Mouse (Mus musculus) fibroblast of lung, adult 2 months (primary cell): Measurements from ENCODE around the gene Mapk14.
"Not testable (repeated sequence)": the region's sequence is repeated elsewhere in the genome, so short reads cannot be mapped to it uniquely, and the experiment has no call there.

Experiments used
- DNase-seq: peaks from one replicate; pipeline ENCODE4 v3.0.0-alpha.2; 2011; ENCODE audit warnings: low read depth

Mapk14 gene

GRCm38 (mm10) chr17:28743145-28743866, 52.2 kb downstream of the Mapk14 start:
- DNase-seq = no peak

- no peak for DNase-seq
These were observed 52.8 kb downstream of the Mapk14 start for GRCm38 (mm10) chr17:28743916-28744315.

- no peak for DNase-seq
These were observed 54.6 kb downstream of the Mapk14 start for GRCm38 (mm10) chr17:28745773-28746172.

- DNase-seq = no peak
These were observed 56.9 kb downstream of the Mapk14 start for GRCm38 (mm10) chr17:28748001-28748400.

GRCm38 (mm10) chr17:28750580-28750979, 59.5 kb downstream of the Mapk14 start:
- no peak for DNase-seq

GRCm38 (mm10) chr17:28756447-28756846, 65.3 kb downstream of the Mapk14 start:
- no peak for DNase-seq

GRCm38 (mm10) chr17:28757470-28757869, 66.3 kb downstream of the Mapk14 start:
- DNase-seq = no peak

- DNase-seq = no peak
These were observed 69.7 kb downstream of the Mapk14 start for GRCm38 (mm10) chr17:28760736-28761312.

GRCm38 (mm10) chr17:28761871-28762270, 70.7 kb downstream of the Mapk14 start:
- DNase-seq = peak; percentile 44

GRCm38 (mm10) chr17:28766203-28766602, 75.1 kb downstream of the Mapk14 start:
- DNase-seq = peak; percentile 53

- DNase-seq = no peak
These were observed 75.8 kb downstream of the Mapk14 start for GRCm38 (mm10) chr17:28766781-28767515.

- DNase-seq = no peak
These were observed 78.2 kb downstream of the Mapk14 start, which contains the start of gene Mapk13 for GRCm38 (mm10) chr17:28769121-28769874. Gene Mapk13 (plus strand): TSS chr17:28769297.

- no peak for DNase-seq
These were observed 78.8 kb downstream of the Mapk14 start for GRCm38 (mm10) chr17:28769875-28770421.

GRCm38 (mm10) chr17:28771289-28771688, 80.2 kb downstream of the Mapk14 start:
- no peak for DNase-seq

- not testable (repeated sequence) for DNase-seq
These were observed 83.2 kb downstream of the Mapk14 start for GRCm38 (mm10) chr17:28774303-28774702.

GRCm38 (mm10) chr17:28775161-28775560, 84.0 kb downstream of the Mapk14 start:
- DNase-seq = no peak

GRCm38 (mm10) chr17:28776817-28777216, 85.7 kb downstream of the Mapk14 start:
- no peak for DNase-seq

GRCm38 (mm10) chr17:28777231-28778005, 86.3 kb downstream of the Mapk14 start:
- peak; percentile 74 for DNase-seq

GRCm38 (mm10) chr17:28779735-28780134, 88.6 kb downstream of the Mapk14 start:
- DNase-seq = no peak

- DNase-seq = no peak
These were observed 89.7 kb downstream of the Mapk14 start for GRCm38 (mm10) chr17:28780836-28781235.
